Mouse (Mus musculus): Measurements from ENCODE around the gene Sh3pxd2a. TPM values are rescaled to one million over a fixed set of nuclear protein-coding genes. Genes with fewer than 3 reads are reported as not detected.

Sh3pxd2a gene
- polyA plus RNA-seq, 1 experiment from 2014 or later = 2.1 TPM

DNA sequence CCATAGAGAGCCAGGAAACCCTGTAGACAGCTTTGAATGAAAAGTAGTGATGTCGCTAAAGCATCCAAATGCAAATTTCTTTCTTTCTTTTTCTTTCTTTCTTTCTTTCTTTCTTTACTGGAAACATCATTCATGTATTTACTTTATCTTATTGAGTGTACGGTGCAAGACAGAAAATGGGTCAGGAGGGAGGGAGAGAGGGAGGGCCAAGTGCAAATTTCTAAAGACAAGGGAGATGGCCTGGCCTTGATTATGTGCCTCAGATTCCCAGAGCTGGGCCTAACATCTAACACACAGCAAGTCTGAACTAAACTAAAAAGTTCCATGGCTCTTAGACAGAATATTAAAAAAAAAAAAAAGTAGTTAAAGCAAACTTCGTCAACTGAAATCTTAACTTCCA lies 9.3 kb upstream of the Sh3pxd2a start:
- H3K4me1 ChIP-seq (ENCODE audit: control insufficient read depth, insufficient read depth, low read length) = peaks cover 3% of the 10 kb centered on the region; the same call in 1 of the 2 replicates
- no peak overlapping the region for H3K4me2 ChIP-seq (ENCODE audit: low read depth, low read length)
- no peaks in the 10 kb centered on the region for H3K36me3 ChIP-seq (ENCODE audit: control insufficient read depth, insufficient read depth, low read length)
- H3K9me3 ChIP-seq (ENCODE audit: control insufficient read depth, low read length) = no peaks in the 10 kb centered on the region
- H3K27ac ChIP-seq (ENCODE audit: low read depth, low read length) = no peak overlapping the region
- no peak for ATAC-seq (ENCODE audit: low read depth)
- 47% methylated on average over 3 of the region's 3 CpGs for WGBS
- no peak overlapping the region for H3K9ac ChIP-seq (replicated peaks; ENCODE audit: low read depth, low read length)
- no peak overlapping the region for H3K4me3 ChIP-seq (ENCODE audit: low read depth, low read length)
- no peaks in the 10 kb centered on the region for H3K27me3 ChIP-seq (ENCODE audit: control insufficient read depth, insufficient read depth, low read length)

DNA sequence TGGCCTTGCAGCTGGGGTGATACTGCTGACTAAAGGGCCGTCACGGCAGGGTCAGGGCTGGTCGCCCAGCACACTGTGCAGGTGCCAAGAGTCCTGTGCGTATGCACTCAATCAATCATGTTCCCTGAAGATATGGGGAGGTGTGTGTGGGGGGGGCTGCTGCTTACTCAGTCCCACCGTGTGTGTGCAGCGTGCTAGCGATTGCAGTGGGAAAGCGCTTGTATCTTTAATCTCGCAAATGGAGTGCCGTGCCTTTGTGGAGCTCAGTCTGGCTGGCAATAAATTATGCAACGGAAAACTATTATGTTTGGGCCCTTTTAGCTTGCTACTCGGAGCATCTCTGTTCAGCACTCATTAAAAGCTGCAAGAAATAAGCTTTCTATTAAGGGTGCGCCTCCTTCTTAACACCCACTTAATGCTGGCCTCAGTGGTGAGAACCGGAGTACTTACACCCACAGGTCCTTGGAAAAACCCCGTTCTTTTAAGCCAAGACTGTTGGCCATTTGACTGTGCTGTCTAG lies 8.7 kb upstream of the Sh3pxd2a start:
- WGBS = 19% methylated on average over 15 of the region's 15 CpGs
- H3K36me3 ChIP-seq (ENCODE audit: control insufficient read depth, insufficient read depth, low read length) = no peaks in the 10 kb centered on the region
- H3K9me3 ChIP-seq (ENCODE audit: control insufficient read depth, low read length) = no peaks in the 10 kb centered on the region
- H3K27me3 ChIP-seq (ENCODE audit: control insufficient read depth, insufficient read depth, low read length) = no peaks in the 10 kb centered on the region
- no peak overlapping the region; the same call in 1 of the 2 replicates for H3K9ac ChIP-seq (replicated peaks; ENCODE audit: low read depth, low read length)
- peaks cover 3% of the 10 kb centered on the region; the same call in 1 of the 2 replicates for H3K4me1 ChIP-seq (ENCODE audit: control insufficient read depth, insufficient read depth, low read length)
- 0 out of 2 replicates have a peak overlapping the region, but pooled peaks have one; percentile 1 for H3K4me2 ChIP-seq (ENCODE audit: low read depth, low read length)
- no peak overlapping the region for H3K27ac ChIP-seq (ENCODE audit: low read depth, low read length)
- peak; percentile 79; the same call in 1 of the 2 replicates for ATAC-seq (ENCODE audit: low read depth)
- no peak overlapping the region for H3K4me3 ChIP-seq (ENCODE audit: low read depth, low read length)

GRCm38 (mm10) chr19:47471808-47472207 lies 7.6 kb upstream of the Sh3pxd2a start:
- Histone ChIP-seq H3K9me3 (ENCODE audit: control insufficient read depth, low read length) (no peaks in the 10 kb centered on the region), H3K27ac (ENCODE audit: low read depth, low read length) (no peak overlapping the region), H3K4me2 (ENCODE audit: low read depth, low read length) (no peak overlapping the region), H3K4me3 (ENCODE audit: low read depth, low read length) (no peak overlapping the region), H3K27me3 (ENCODE audit: control insufficient read depth, insufficient read depth, low read length) (no peaks in the 10 kb centered on the region), H3K36me3 (ENCODE audit: control insufficient read depth, insufficient read depth, low read length) (no peaks in the 10 kb centered on the region), H3K4me1 (ENCODE audit: control insufficient read depth, insufficient read depth, low read length) (peaks cover 3% of the 10 kb centered on the region; the same call in 1 of the 2 replicates), H3K9ac (replicated peaks; ENCODE audit: low read depth, low read length) (no peak overlapping the region)
- WGBS = 78% methylated on average over 4 of the region's 4 CpGs
- ATAC-seq (ENCODE audit: low read depth) = no peak

DNA sequence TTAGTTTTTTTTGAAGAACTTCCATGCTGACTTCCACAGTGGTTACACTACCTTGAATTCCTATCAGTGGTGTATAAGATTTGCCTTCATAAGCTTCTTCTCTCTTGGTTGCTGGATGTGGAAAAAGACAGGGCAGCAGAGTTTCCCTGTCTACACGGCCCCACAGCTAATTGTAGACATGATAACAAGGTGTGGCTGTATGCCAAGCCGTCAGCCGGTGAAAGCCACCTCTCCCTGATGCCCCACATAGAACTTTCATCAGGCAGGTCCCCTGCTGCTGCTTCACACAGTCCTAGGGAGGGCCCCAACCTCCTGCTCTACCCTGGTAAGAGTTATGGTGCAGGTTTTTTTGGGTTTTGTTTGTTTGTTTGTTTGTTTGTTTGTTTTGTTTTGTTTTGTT lies 4.5 kb upstream of the Sh3pxd2a start:
- H3K36me3 ChIP-seq (ENCODE audit: control insufficient read depth, insufficient read depth, low read length) = no peaks in the 10 kb centered on the region
- no peak overlapping the region for H3K9ac ChIP-seq (replicated peaks; ENCODE audit: low read depth, low read length)
- no peak overlapping the region for H3K4me2 ChIP-seq (ENCODE audit: low read depth, low read length)
- no peak overlapping the region for H3K27ac ChIP-seq (ENCODE audit: low read depth, low read length)
- 64% methylated on average over 3 of the region's 3 CpGs for WGBS
- peaks cover 3% of the 10 kb centered on the region; the same call in 1 of the 2 replicates for H3K4me1 ChIP-seq (ENCODE audit: control insufficient read depth, insufficient read depth, low read length)
- no peak for ATAC-seq (ENCODE audit: low read depth)
- no peaks in the 10 kb centered on the region for H3K27me3 ChIP-seq (ENCODE audit: control insufficient read depth, insufficient read depth, low read length)
- H3K4me3 ChIP-seq (ENCODE audit: low read depth, low read length) = no peak overlapping the region
- no peaks in the 10 kb centered on the region for H3K9me3 ChIP-seq (ENCODE audit: control insufficient read depth, low read length)

GRCm38 (mm10) chr19:47466775-47467174 lies 2.6 kb upstream of the Sh3pxd2a start:
- H3K4me3 ChIP-seq (ENCODE audit: low read depth, low read length) = no peak overlapping the region
- no peak overlapping the region for H3K9ac ChIP-seq (replicated peaks; ENCODE audit: low read depth, low read length)
- ATAC-seq (ENCODE audit: low read depth) = no peak
- no peak overlapping the region for H3K4me2 ChIP-seq (ENCODE audit: low read depth, low read length)
- H3K4me1 ChIP-seq (ENCODE audit: control insufficient read depth, insufficient read depth, low read length) = no peaks in the 10 kb centered on the region; the same call in 1 of the 2 replicates
- no peak overlapping the region for H3K27ac ChIP-seq (ENCODE audit: low read depth, low read length)
- H3K36me3 ChIP-seq (ENCODE audit: control insufficient read depth, insufficient read depth, low read length) = no peaks in the 10 kb centered on the region
- H3K9me3 ChIP-seq (ENCODE audit: control insufficient read depth, low read length) = no peaks in the 10 kb centered on the region
- H3K27me3 ChIP-seq (ENCODE audit: control insufficient read depth, insufficient read depth, low read length) = no peaks in the 10 kb centered on the region
- WGBS = 75% methylated on average over 8 of the region's 8 CpGs

- no peak overlapping the region for H3K27ac ChIP-seq (ENCODE audit: low read depth, low read length)
- no peak for ATAC-seq (ENCODE audit: low read depth)
- 68% methylated on average over 9 of the region's 9 CpGs for WGBS
- H3K9me3 ChIP-seq (ENCODE audit: control insufficient read depth, low read length) = no peaks in the 10 kb centered on the region
- H3K4me1 ChIP-seq (ENCODE audit: control insufficient read depth, insufficient read depth, low read length) = no peaks in the 10 kb centered on the region; the same call in 1 of the 2 replicates
- no peaks in the 10 kb centered on the region for H3K27me3 ChIP-seq (ENCODE audit: control insufficient read depth, insufficient read depth, low read length)
- no peak overlapping the region for H3K4me3 ChIP-seq (ENCODE audit: low read depth, low read length)
- no peak overlapping the region for H3K9ac ChIP-seq (replicated peaks; ENCODE audit: low read depth, low read length)
- H3K36me3 ChIP-seq (ENCODE audit: control insufficient read depth, insufficient read depth, low read length) = no peaks in the 10 kb centered on the region
- no peak overlapping the region for H3K4me2 ChIP-seq (ENCODE audit: low read depth, low read length)
Observed at GRCm38 (mm10) chr19:47465467-47465866, 1.3 kb upstream of the Sh3pxd2a start.

GRCm38 (mm10) chr19:47463636-47464303 lies 431 bp downstream of the Sh3pxd2a start:
- under 1% methylated on average over 43 of the region's 46 CpGs for WGBS

GRCm38 (mm10) chr19:47463206-47463605 lies 995 bp downstream of the Sh3pxd2a start:
- H3K27ac ChIP-seq (ENCODE audit: low read depth, low read length) = no peak overlapping the region
- peaks cover 2% of the 10 kb centered on the region; the same call in 1 of the 2 replicates for H3K4me1 ChIP-seq (ENCODE audit: control insufficient read depth, insufficient read depth, low read length)
- no peaks in the 10 kb centered on the region for H3K36me3 ChIP-seq (ENCODE audit: control insufficient read depth, insufficient read depth, low read length)
- no peak for ATAC-seq (ENCODE audit: low read depth)
- H3K4me3 ChIP-seq (ENCODE audit: low read depth, low read length) = peak overlapping the region; percentile 72
- peak overlapping the region; percentile 84 for H3K4me2 ChIP-seq (ENCODE audit: low read depth, low read length)
- 0% methylated on average over 13 of the region's 13 CpGs for WGBS
- H3K9me3 ChIP-seq (ENCODE audit: control insufficient read depth, low read length) = no peaks in the 10 kb centered on the region
- peak overlapping the region; percentile 87 for H3K9ac ChIP-seq (replicated peaks; ENCODE audit: low read depth, low read length)
- H3K27me3 ChIP-seq (ENCODE audit: control insufficient read depth, insufficient read depth, low read length) = no peaks in the 10 kb centered on the region

More at GRCm38 (mm10) chr19:47463636-47464303, 431 bp downstream of the Sh3pxd2a start:
- Histone ChIP-seq H3K27ac (ENCODE audit: low read depth, low read length) (peak overlapping the region; percentile 81), H3K4me2 (ENCODE audit: low read depth, low read length) (peak overlapping the region; percentile 84), H3K36me3 (ENCODE audit: control insufficient read depth, insufficient read depth, low read length) (no peaks in the 10 kb centered on the region), H3K9ac (replicated peaks; ENCODE audit: low read depth, low read length) (peak overlapping the region; percentile 87), H3K27me3 (ENCODE audit: control insufficient read depth, insufficient read depth, low read length) (no peaks in the 10 kb centered on the region), H3K9me3 (ENCODE audit: control insufficient read depth, low read length) (no peaks in the 10 kb centered on the region), H3K4me3 (ENCODE audit: low read depth, low read length) (peak overlapping the region; percentile 72), H3K4me1 (ENCODE audit: control insufficient read depth, insufficient read depth, low read length) (peaks cover under 1% of the 10 kb centered on the region; the same call in 1 of the 2 replicates)
- peak; percentile 10 for ATAC-seq (ENCODE audit: low read depth)

DNA sequence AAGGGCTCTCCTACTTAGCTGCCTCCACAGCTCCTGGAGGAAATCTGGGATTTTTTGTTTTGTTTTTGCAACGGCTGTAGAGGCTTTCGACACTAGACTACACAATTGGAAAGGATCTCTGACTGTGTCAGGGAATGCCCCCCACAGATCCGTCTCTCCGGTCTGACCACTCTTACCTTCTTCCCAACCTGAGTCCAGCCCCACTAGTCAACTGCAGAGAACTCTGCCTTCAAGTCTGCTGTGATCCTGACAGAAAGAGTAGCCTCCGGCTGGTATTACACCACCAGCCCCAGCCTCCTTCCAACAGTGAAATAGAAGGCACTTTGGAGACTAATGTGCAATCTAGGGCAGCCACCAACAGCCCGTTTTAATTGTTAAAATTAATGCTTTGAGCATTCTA lies 1.5 kb downstream of the Sh3pxd2a start:
- no peaks in the 10 kb centered on the region for H3K36me3 ChIP-seq (ENCODE audit: control insufficient read depth, insufficient read depth, low read length)
- H3K4me2 ChIP-seq (ENCODE audit: low read depth, low read length) = peak overlapping the region; percentile 84
- H3K27ac ChIP-seq (ENCODE audit: low read depth, low read length) = no peak overlapping the region
- no peaks in the 10 kb centered on the region for H3K9me3 ChIP-seq (ENCODE audit: control insufficient read depth, low read length)
- WGBS = 27% methylated on average over 6 of the region's 6 CpGs
- H3K9ac ChIP-seq (replicated peaks; ENCODE audit: low read depth, low read length) = no peak overlapping the region
- ATAC-seq (ENCODE audit: low read depth) = no peak
- H3K4me1 ChIP-seq (ENCODE audit: control insufficient read depth, insufficient read depth, low read length) = peaks cover 5% of the 10 kb centered on the region; the same call in 1 of the 2 replicates
- no peaks in the 10 kb centered on the region for H3K27me3 ChIP-seq (ENCODE audit: control insufficient read depth, insufficient read depth, low read length)
- H3K4me3 ChIP-seq (ENCODE audit: low read depth, low read length) = peak overlapping the region; percentile 72

All from neural tube, embryonic 14.5 days (tissue).